Mouse (Mus musculus) ES-E14 (cell line): ENCODE measurements around the gene Srr. TPM values are rescaled to one million over a fixed set of nuclear protein-coding genes. Genes with fewer than 3 reads are reported as not detected.

Experiments used
- DNase-seq: peaks from one replicate; pipeline ENCODE4 v3.0.0-alpha.2; 2013; ENCODE audit warnings: low read depth, low spot score
- H3K27ac ChIP-seq: 2 replicates; pipeline ENCODE4 v1.5.1; 2012; ENCODE audit warnings: low read depth, mild to moderate bottlenecking, low read length, moderate library complexity, mixed read lengths; ENCODE audit not compliant: poor library complexity, insufficient read depth, severe bottlenecking
- H3K36me3 ChIP-seq: 2 replicates; pipeline ENCODE4 v1.6.1; 2012; ENCODE audit warnings: mild to moderate bottlenecking, low read length, moderate library complexity, mixed read lengths; ENCODE audit not compliant: control insufficient read depth, poor library complexity, insufficient read depth, severe bottlenecking
- H3K4me1 ChIP-seq, 2 experiments: fragments of 150-350 bp in 1 of 2; sonication (generic) in 1 of 2; 2 replicates each; pipeline ENCODE4 v1.6.1; 2012; ENCODE audit warnings: low read length in 2 of 2, mild to moderate bottlenecking in 1 of 2, mixed read lengths in 1 of 2; ENCODE audit not compliant: control insufficient read depth in 2 of 2, insufficient read depth in 2 of 2, poor library complexity in 1 of 2
- H3K4me3 ChIP-seq, 2 experiments: fragments of 150-350 bp in 1 of 2; sonication (generic) in 1 of 2; 2 replicates each; pipeline ENCODE4 v1.5.1; 2012; ENCODE audit warnings: low read length in 2 of 2, low read depth in 1 of 2, mild to moderate bottlenecking in 1 of 2, mixed read lengths in 1 of 2; ENCODE audit not compliant: insufficient read depth in 1 of 2, poor library complexity in 1 of 2, severe bottlenecking in 1 of 2
- H3K9ac ChIP-seq: 2 replicates; pipeline ENCODE4 v1.6.1; 2012; ENCODE audit warnings: low read depth, mild to moderate bottlenecking, low read length, mixed read lengths; ENCODE audit not compliant: poor library complexity, insufficient read depth, severe bottlenecking
- H3K9me3 ChIP-seq: fragments of 150-350 bp; sonication (generic); 2 replicates; pipeline ENCODE4 v1.6.1; 2012; ENCODE audit warnings: low read depth, mild to moderate bottlenecking, low read length; ENCODE audit not compliant: control insufficient read depth, insufficient read depth
- CHD2 ChIP-seq: IDR thresholded peaks from 2 replicates; pipeline ENCODE4 v1.6.1; 2014; ENCODE audit warnings: mild to moderate bottlenecking, low read depth, low read length, inconsistent platforms
- HCFC1 ChIP-seq: IDR thresholded peaks from 2 replicates; pipeline ENCODE4 v1.6.1; 2012; ENCODE audit warnings: low read length, inconsistent platforms, borderline replicate concordance; ENCODE audit not compliant: insufficient read depth
- MAFK ChIP-seq: IDR thresholded peaks from 2 replicates; pipeline ENCODE4 v1.6.1; 2014; ENCODE audit warnings: mild to moderate bottlenecking, low read depth, low read length, inconsistent platforms; ENCODE audit not compliant: insufficient read depth
- ZC3H11A ChIP-seq: IDR thresholded peaks from 2 replicates; pipeline ENCODE4 v1.6.1; 2012; ENCODE audit warnings: low read depth, mild to moderate bottlenecking, inconsistent platforms, low read length, borderline replicate concordance
- ZNF384 ChIP-seq: IDR thresholded peaks from 2 replicates; pipeline ENCODE4 v1.6.1; 2012; ENCODE audit warnings: low read depth, low read length, inconsistent platforms
- in situ Hi-C, 2 experiments: fragments of 600-800 bp; cut with MboI; formaldehyde crosslinking; loops; one replicate each; pipeline ENCODE4 v1.15.1; 2025; ENCODE audit warnings: low sequenced_read_pairs in 2 of 2, inconsistent platforms in 1 of 2; ENCODE audit not compliant: unreplicated experiment in 2 of 2
- total RNA-seq: library from RNA; depleted of rRNA; stranded (reverse); fragments of 300-350 nt; gene quantifications from 2 replicates; pipeline ENCODE4 v1.2.3, GENCODE M21; 2012

Gene Srr
- total RNA-seq, 1 experiment, result 3.8 TPM

- no peak for TF ChIP-seq ZC3H11A
- no peak for TF ChIP-seq ZNF384
- no peak for TF ChIP-seq CHD2
- TF ChIP-seq MAFK, result no peak
- TF ChIP-seq HCFC1, result no peak
- in situ Hi-C loops, result no loop called here
- Histone ChIP-seq H3K36me3 (peaks cover 20% of the 10 kb centered on the region), H3K4me3 (no peak overlapping the region), H3K27ac (no peak overlapping the region), H3K9me3 (no peaks in the 10 kb centered on the region), H3K9ac (no peak overlapping the region), H3K4me1 (no peaks in the 10 kb centered on the region)
- no peak for DNase-seq
Measured at GRCm38 (mm10) chr11:74912492-74912891, 13.3 kb downstream of the Srr start.

GRCm38 (mm10) chr11:74909978-74910377 is 15.8 kb downstream of the Srr start:
- Histone ChIP-seq H3K9ac (no peak overlapping the region), H3K9me3 (no peaks in the 10 kb centered on the region), H3K4me1 (no peaks in the 10 kb centered on the region), H3K36me3 (peaks cover 44% of the 10 kb centered on the region), H3K27ac (no peak overlapping the region), H3K4me3 (no peak overlapping the region)
- TF ChIP-seq CHD2, result no peak
- no peak for TF ChIP-seq ZC3H11A
- TF ChIP-seq MAFK, result no peak
- no peak for TF ChIP-seq ZNF384
- TF ChIP-seq HCFC1, result no peak
- in situ Hi-C loops, result loop anchor here in 1 of 2 experiments (10.0 kb wide), 1 partner anchor 585 kb away; no protein-coding TSS in a partner anchor
- no peak for DNase-seq

DNA sequence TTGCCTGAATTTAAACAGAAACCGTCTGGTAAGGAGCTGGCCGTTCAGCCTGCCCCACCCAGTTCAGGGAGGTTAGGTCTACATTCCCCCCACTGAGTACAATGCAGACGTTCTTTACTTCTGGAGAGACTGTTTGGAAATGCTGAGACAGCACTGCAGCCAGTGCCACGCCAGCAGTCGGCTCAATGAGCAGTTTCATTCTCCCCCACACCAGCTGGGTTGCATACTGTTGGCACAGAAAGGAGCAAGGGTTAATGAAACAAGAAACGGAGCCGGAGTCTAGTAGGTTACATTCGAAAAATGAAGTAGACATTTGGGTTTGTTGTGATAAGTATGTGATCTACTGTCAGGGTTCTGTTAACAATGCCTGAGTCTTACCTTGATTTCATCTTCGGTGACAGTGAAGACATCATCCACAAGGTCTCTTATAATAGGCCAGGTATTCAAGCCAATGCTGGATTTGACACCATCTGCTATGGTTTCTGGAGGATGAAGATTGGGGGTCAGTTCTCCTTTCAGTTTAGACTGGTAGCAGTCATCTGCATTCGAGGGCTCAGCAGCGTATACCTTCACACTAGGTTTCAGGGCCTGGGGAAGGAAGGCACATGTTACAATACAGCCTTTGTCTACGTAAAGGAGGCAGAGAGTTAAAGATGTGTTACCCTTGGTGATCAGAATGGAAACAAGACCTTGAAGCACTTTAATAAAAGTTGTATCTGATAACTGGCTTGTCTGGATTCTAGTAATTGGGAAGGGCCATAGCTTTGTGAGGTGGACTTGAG is 16.9 kb downstream of the Srr start:
- H3K4me3 ChIP-seq, result no peak overlapping the region
- no peak for DNase-seq
- H3K9ac ChIP-seq, result no peak overlapping the region
- in situ Hi-C loops, result loop anchor here in 1 of 2 experiments (10.0 kb wide), 1 partner anchor 586 kb away; no protein-coding TSS in a partner anchor
- no peak overlapping the region for H3K27ac ChIP-seq
- peaks cover 55% of the 10 kb centered on the region for H3K36me3 ChIP-seq
- H3K4me1 ChIP-seq, result no peaks in the 10 kb centered on the region
- no peaks in the 10 kb centered on the region for H3K9me3 ChIP-seq
- TF ChIP-seq MAFK (0 out of 2 replicates have a peak, but pooled peaks have one; percentile 15), CHD2 (no peak)

DNA sequence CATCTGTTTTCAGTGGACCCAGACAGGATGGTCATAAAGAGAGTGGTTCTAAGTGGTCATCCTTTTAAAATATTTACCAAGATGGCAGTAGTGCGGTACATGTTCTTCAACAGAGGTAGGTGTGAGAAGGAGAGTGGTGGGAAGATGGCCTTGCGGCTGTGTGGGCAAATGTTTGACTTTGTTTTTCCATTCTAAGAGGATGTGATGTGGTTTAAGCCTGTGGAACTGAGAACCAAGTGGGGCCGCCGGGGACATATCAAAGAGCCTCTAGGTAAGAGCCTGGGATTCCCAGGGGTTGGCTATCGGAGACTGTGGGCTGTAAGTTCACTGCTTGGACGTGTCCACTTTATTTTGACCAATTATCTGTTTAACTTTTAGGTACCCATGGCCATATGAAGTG is 17.9 kb downstream of the Srr start:
- Histone ChIP-seq H3K4me3 (no peak overlapping the region), H3K9me3 (no peaks in the 10 kb centered on the region), H3K4me1 (no peaks in the 10 kb centered on the region), H3K36me3 (peaks cover 63% of the 10 kb centered on the region), H3K27ac (no peak overlapping the region), H3K9ac (no peak overlapping the region)
- no peak for DNase-seq
- TF ChIP-seq ZNF384 (no peak), ZC3H11A (no peak), CHD2 (no peak), MAFK (no peak), HCFC1 (no peak)
- in situ Hi-C loops, result loop anchor here in 1 of 2 experiments (10.0 kb wide), 1 partner anchor 587 kb away; no protein-coding TSS in a partner anchor

GRCm38 (mm10) chr11:74902416-74902815 is 23.3 kb downstream of the Srr start:
- DNase-seq, result no peak
- H3K36me3 ChIP-seq, result peaks cover 76% of the 10 kb centered on the region
- H3K27ac ChIP-seq, result no peak overlapping the region
- H3K4me3 ChIP-seq, result no peak overlapping the region
- H3K4me1 ChIP-seq, result peaks cover 0 to 11% of the 10 kb centered on the region in 2 experiments; a peak in 2 of 4 replicates
- in situ Hi-C loops, result loop anchor here in 1 of 2 experiments (10.0 kb wide), 1 partner anchor 592 kb away; no protein-coding TSS in a partner anchor
- H3K9me3 ChIP-seq, result no peaks in the 10 kb centered on the region
- TF ChIP-seq ZNF384, result no peak
- no peak for TF ChIP-seq HCFC1
- TF ChIP-seq ZC3H11A, result no peak
- TF ChIP-seq MAFK, result no peak
- no peak overlapping the region for H3K9ac ChIP-seq
